Mouse (Mus musculus): ENCODE measurements around the gene Tbc1d7.

GRCm38 (mm10) chr13:43130161-43130560, 41.1 kb downstream of the Tbc1d7 start:
- TF ChIP-seq CTCF (IDR thresholded peaks at IDR 0.05; ENCODE audit: low read depth) = no peak
- TF ChIP-seq EP300 (IDR thresholded peaks at IDR 0.05; ENCODE audit: low read depth) = no peak

All from liver, embryonic 14.5 days (tissue).